Mouse (Mus musculus) midbrain, embryonic 16.5 days (tissue): Measurements from ENCODE around the gene Slc17a9. TPM values are rescaled to one million over a fixed set of nuclear protein-coding genes. Genes with fewer than 3 reads are reported as not detected.
"Not testable (repeated sequence)": the region's sequence is repeated elsewhere in the genome, so short reads cannot be mapped to it uniquely, and the experiment has no call there.

ENCODE experiments used
- ATAC-seq: fragments of 200-750 bp; cut with Nextera tagmentation; 2 replicates; pipeline ENCODE4 v1.8.0; 2017; ENCODE audit warnings: moderate TSS enrichment
- H3K27ac ChIP-seq: fragments of 300-500 bp; sonication (generic); 2 replicates; pipeline ENCODE4 v1.5.1; 2014; ENCODE audit warnings: mild to moderate bottlenecking, low read length, mixed read lengths
- H3K27me3 ChIP-seq: fragments of 300-500 bp; sonication (generic); 2 replicates; pipeline ENCODE4 v1.6.1; 2014; ENCODE audit warnings: low read depth, low read length, mixed read lengths; ENCODE audit not compliant: control insufficient read depth, insufficient read depth
- H3K36me3 ChIP-seq: fragments of 300-500 bp; sonication (generic); 2 replicates; pipeline ENCODE4 v1.6.1; 2014; ENCODE audit warnings: mild to moderate bottlenecking, low read length, moderate library complexity, mixed read lengths; ENCODE audit not compliant: control insufficient read depth, insufficient read depth
- H3K4me1 ChIP-seq: fragments of 300-500 bp; sonication (generic); 2 replicates; pipeline ENCODE4 v1.6.1; 2014; ENCODE audit warnings: mild to moderate bottlenecking, low read length, mixed read lengths; ENCODE audit not compliant: control insufficient read depth, insufficient read depth
- H3K4me2 ChIP-seq: fragments of 300-500 bp; sonication (generic); 2 replicates; pipeline ENCODE4 v1.6.1; 2014; ENCODE audit warnings: mild to moderate bottlenecking, low read length, mixed read lengths
- H3K4me3 ChIP-seq: fragments of 300-500 bp; sonication (generic); 2 replicates; pipeline ENCODE4 v1.5.1; 2014; ENCODE audit warnings: low read depth, mild to moderate bottlenecking, low read length, moderate library complexity, mixed read lengths
- H3K9ac ChIP-seq: fragments of 300-500 bp; sonication (generic); 2 replicates; pipeline ENCODE4 v1.6.1; 2014; ENCODE audit warnings: low read depth, low read length, mixed read lengths
- H3K9me3 ChIP-seq: fragments of 300-500 bp; sonication (generic); replicated peaks from 2 replicates; pipeline ENCODE4 v1.6.1; 2014; ENCODE audit warnings: mild to moderate bottlenecking, low read length, mixed read lengths; ENCODE audit not compliant: control insufficient read depth, poor library complexity, severe bottlenecking
- WGBS: fragments of 180-500 bp; shearing (Covaris S2); extraction: QIAGEN DNeasy Blood & Tissue Kit; methylation state at CpG from one replicate; pipeline ENCODE4 v1.1.7; 2014; 5-methylcytosine and 5-hydroxymethylcytosine counted together
- polyA plus RNA-seq: library from polyadenylated mRNA; unstranded; fragments of >200 nt; fragmentation: Nextera tagmentation; extraction: Ambion mirVana; gene quantifications from 2 replicates; pipeline ENCODE4 v1.2.1, GENCODE M21; 2015

Gene Slc17a9
- polyA plus RNA-seq, 1 experiment from 2014 or later = 0.24 TPM

DNA sequence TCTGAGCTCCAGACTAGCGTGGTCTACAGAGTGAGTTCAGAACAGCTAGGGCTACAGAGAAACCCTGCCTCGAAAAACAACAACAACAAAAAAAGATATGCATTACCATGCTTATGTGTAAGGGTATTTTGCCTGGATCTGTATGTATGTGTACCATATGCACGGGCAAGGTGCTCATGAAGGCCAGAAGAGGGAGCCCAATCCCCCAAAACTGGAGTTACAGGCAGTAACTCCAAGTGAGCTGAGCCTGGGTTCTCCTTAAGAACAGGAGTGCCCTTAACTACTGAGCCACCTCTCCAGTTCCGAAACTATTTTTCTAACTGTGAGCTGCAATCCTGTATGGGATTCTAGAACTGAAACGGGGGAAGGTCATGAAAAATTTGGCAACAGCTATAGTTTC lies 19.1 kb upstream of the Slc17a9 start:
- H3K4me3 ChIP-seq = no peak overlapping the region
- H3K9ac ChIP-seq = no peak overlapping the region
- no peaks in the 10 kb centered on the region for H3K9me3 ChIP-seq
- H3K27ac ChIP-seq = no peak overlapping the region
- 91% methylated on average over 5 of the region's 5 CpGs for WGBS
- H3K4me2 ChIP-seq = no peak overlapping the region
- no peaks in the 10 kb centered on the region for H3K27me3 ChIP-seq
- H3K36me3 ChIP-seq = no peaks in the 10 kb centered on the region
- peaks cover 21% of the 10 kb centered on the region for H3K4me1 ChIP-seq
- no peak for ATAC-seq

DNA sequence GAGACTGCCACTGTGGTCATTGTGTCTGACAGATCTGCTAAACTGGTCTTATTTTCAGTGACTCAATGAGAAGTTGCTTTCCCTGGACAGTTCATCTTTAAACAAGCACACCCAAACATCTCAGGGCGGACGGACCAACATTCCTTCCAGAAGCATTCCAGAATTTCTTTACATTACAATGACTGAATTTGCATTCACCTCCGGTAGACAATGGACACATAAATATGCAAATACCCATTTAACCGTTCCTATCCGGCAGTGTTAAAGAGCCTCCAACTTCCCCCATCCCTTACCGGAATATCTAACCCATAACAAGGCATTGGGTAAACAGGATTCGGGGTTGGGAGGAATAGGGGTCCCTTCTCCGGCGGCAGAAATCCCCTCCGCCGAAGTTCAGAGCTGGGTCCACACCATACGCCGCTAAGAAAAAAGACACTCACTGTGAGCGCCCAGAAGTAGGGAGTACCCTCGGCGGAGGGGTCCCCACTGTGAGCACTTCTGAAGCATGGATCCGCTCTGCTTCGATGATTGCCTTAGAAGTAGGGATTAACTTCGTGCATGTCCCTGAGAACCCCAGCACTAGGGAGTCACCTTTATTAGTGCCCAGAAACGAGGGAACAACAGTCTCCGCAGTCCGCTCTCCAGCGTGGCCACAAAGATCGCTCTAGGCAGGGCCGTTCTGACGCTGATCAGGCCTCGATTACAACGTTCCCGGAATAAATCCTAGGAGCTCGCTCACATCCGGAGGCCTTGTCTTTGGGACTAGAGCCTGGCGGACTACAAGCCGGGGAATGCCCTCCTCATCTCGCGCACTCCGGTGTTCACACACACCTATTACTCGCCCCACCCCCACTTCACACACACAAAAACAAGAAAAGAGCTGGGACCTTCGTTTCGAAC lies 15.8 kb upstream of the Slc17a9 start:
- ATAC-seq = peak; percentile 18; the same call in 1 of the 2 replicates
- under 1% methylated on average over 39 of the region's 39 CpGs for WGBS

DNA sequence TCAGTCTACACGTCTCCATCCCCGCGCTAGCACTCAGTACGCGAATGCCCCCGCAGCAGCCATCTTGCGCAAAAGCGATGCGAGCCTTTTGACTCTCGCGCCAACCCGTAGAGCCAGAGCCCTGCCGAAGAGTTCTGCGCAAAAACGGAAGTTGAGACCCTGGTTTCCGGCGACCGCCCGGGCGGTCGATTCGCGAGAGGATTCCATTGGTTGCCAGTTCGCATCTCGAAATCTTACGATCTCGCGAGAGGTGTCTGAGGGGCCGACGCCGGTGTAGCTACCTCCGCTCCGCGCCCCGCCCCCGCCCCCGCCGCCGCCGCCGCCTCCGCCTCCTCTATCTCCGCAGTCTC lies 15.2 kb upstream of the Slc17a9 start, which contains the start of the genes Dido1 and Gid8:
Dido1 (minus strand) TSS at position 77 of the 350 bp plus-strand sequence.
Gid8 (plus strand) TSS at position 195 of the 350 bp plus-strand sequence.
- H3K4me1 ChIP-seq = peaks cover 23% of the 10 kb centered on the region
- peaks cover 7% of the 10 kb centered on the region; the same call in 1 of the 2 replicates for H3K36me3 ChIP-seq
- WGBS = 0% methylated on average over 40 of the region's 43 CpGs
- H3K4me3 ChIP-seq = peak within 1 kb of the TSS; percentile 93
- no peaks in the 10 kb centered on the region for H3K9me3 ChIP-seq
- H3K4me2 ChIP-seq = peak within 1 kb of the TSS; percentile 81
- H3K27me3 ChIP-seq = no peaks in the 10 kb centered on the region
- H3K9ac ChIP-seq = peak within 1 kb of the TSS; percentile 99
- peak within 1 kb of the TSS; percentile 86 for H3K27ac ChIP-seq
- ATAC-seq = peak; percentile 95

More for the DNA sequence above, 15.8 kb upstream of the Slc17a9 start:
- H3K27me3 ChIP-seq = no peaks in the 10 kb centered on the region
- H3K4me2 ChIP-seq = peak overlapping the region; percentile 81
- H3K4me3 ChIP-seq = peak overlapping the region; percentile 93
- H3K9me3 ChIP-seq = no peaks in the 10 kb centered on the region
- H3K36me3 ChIP-seq = peaks cover 4% of the 10 kb centered on the region; the same call in 1 of the 2 replicates
- peak overlapping the region; percentile 81 for H3K27ac ChIP-seq
- peaks cover 23% of the 10 kb centered on the region for H3K4me1 ChIP-seq
- H3K9ac ChIP-seq = peak overlapping the region; percentile 80

DNA sequence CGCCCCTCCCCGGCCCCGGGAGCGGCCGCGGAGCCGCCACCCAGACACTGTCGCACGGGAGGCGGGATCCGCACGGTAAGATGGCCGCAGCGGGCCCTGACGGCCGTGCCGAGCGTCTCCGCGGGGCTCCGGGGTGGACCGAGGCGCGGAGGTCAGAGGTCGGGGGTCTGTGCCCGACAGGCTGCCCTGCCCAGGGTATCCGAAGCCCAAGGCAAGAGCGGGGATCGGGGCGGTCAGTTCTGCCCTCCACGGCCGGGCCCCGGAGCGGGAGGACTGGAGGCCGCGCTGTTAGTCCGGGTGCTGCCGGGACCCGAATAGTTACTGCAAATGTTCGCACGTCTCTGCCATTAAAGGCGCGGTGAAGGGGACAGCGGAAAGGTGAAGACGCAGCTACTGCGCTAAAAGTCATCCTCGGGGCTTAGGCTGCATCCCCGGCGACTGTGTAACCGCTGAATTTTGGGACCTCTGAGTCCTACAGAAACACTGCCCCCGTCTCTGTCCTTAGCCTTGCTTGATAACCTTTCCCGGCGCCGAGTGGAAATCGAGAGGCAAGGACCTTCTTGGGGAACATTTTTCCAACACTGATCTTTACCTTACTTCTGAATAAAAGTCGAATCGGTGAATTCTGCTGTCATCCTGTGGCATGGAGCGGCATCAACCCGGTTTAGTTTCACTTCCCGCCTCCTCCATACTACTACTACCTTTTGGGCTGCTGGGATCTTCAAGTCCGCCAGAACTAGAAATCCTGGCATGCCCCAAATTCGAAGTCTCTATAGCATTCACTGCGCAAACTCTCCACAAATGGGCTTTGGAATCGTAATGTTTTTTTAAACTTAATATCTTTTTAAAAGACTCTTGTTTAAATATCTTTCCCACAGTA lies 14.5 kb upstream of the Slc17a9 start:
- peak overlapping the region; percentile 93 for H3K4me3 ChIP-seq
- H3K27me3 ChIP-seq = no peaks in the 10 kb centered on the region
- no peaks in the 10 kb centered on the region for H3K9me3 ChIP-seq
- peak overlapping the region; percentile 79 for H3K4me2 ChIP-seq
- peak; percentile 69 for ATAC-seq
- H3K4me1 ChIP-seq = peaks cover 23% of the 10 kb centered on the region
- peak overlapping the region; percentile 86 for H3K27ac ChIP-seq
- peak overlapping the region; percentile 99 for H3K9ac ChIP-seq
- peaks cover 7% of the 10 kb centered on the region; the same call in 1 of the 2 replicates for H3K36me3 ChIP-seq
- WGBS = 3% methylated on average over 56 of the region's 64 CpGs

DNA sequence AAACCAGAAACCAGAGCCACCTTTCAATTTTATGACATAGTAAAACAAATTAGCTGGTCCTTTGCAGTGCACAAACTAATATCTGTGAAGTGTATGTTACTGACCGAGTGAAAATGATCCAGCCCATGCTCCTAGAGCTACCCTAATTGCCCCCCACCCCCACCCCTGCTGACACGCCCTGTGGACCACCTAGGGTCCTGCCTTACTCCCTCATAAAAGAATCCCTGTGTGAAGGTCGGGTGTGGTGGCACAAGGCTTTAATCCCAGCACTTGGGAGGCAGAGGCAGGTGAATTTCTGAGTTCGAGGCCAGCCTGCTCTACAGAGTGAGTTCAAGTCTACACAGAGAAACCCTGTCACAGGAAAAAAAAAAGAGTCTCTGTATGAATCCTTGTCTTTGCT lies 13.5 kb upstream of the Slc17a9 start:
- Histone ChIP-seq H3K27me3 (no peaks in the 10 kb centered on the region), H3K36me3 (peaks cover 12% of the 10 kb centered on the region; the same call in 1 of the 2 replicates), H3K9me3 (no peaks in the 10 kb centered on the region), H3K4me2 (peak overlapping the region; percentile 79), H3K4me1 (peaks cover 23% of the 10 kb centered on the region), H3K4me3 (peak overlapping the region; percentile 93; the same call in 1 of the 2 replicates), H3K9ac (no peak overlapping the region), H3K27ac (no peak overlapping the region)
- ATAC-seq = no peak
- WGBS = 66% methylated on average over 4 of the region's 4 CpGs

DNA sequence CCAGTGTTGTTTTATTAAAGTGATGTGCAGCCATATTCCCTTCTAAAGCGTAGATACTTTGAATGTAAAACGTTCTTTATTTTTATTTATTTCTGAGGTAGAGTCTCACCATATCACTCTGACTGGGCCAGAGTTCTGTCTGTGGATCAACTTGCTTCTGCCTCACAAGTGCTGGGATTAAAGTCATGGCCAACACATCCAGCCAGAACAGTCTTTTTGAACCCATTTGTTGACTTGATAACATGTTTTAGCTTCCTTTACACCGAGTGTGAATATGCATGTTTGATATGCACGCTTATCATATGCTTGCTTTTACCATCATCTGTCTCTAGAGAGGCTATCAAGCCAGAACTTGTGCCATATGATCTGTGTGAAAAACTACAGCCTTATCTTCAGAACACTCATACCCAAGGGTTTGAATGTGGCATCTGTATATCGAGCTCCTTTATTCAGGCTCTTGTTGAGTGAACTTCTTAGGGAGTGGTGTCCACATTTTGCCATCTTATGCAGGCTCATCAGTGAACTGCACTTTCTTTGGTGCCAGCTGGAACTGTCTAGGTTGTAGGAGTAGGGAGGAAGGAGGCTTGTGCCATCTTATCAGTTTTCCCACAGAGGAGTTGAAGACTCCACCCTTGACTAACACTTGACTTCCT lies 12.9 kb upstream of the Slc17a9 start:
- ATAC-seq = no peak
- H3K27me3 ChIP-seq = no peaks in the 10 kb centered on the region
- H3K36me3 ChIP-seq = peaks cover 18% of the 10 kb centered on the region
- peaks cover 23% of the 10 kb centered on the region for H3K4me1 ChIP-seq
- no peak overlapping the region for H3K4me2 ChIP-seq
- H3K9me3 ChIP-seq = no peaks in the 10 kb centered on the region
- H3K9ac ChIP-seq = no peak overlapping the region
- no peak overlapping the region for H3K4me3 ChIP-seq
- H3K27ac ChIP-seq = no peak overlapping the region
- WGBS = 95% methylated on average over 5 of the region's 5 CpGs

DNA sequence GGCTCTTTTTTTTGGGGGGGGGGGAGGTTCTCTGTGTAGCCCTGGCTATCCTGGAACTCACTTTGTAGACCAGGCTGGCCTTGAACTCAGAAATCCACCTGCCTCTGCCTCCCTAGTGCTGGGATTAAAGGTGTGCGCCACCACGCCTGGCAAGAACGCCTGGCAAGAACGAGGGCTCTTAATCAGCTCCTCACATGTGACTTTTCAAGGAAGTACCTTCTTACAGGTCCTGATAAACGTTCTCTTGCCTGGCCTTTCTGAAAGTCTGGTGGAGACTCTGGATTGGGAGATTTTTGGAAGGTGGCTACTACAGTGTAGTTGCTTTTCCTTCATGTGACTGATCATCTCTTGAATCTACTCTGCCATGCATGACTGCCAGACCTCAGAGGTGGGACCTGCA lies 2.3 kb upstream of the Slc17a9 start:
- H3K9me3 ChIP-seq = not testable (repeated sequence)
- WGBS = 93% methylated on average over 5 of the region's 5 CpGs
- peaks cover 17% of the 10 kb centered on the region for H3K36me3 ChIP-seq

DNA sequence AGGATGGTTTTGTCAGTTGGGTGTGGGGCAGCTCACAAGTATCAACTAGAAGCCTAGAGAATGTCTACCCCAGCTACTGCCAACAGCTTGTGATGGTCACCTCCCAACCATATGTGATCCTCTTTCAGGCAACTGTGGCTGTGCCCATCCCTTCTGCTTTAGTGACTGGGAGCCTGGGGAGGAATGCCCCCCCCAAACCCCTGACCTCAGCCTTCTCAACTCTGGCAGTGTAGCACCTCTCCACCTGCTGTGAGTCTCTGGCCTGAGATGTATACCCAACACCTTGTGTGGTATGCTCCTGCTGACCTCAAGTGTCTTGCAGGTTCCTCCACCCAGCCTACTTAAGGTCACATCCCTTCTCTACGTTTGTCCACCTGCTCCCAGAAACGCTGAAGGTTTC lies 1.2 kb upstream of the Slc17a9 start:
- Histone ChIP-seq H3K27me3 (no peaks in the 10 kb centered on the region), H3K36me3 (peaks cover 16% of the 10 kb centered on the region), H3K9me3 (no peaks in the 10 kb centered on the region), H3K9ac (no peak overlapping the region), H3K4me2 (no peak overlapping the region), H3K4me3 (no peak overlapping the region), H3K27ac (no peak overlapping the region), H3K4me1 (no peaks in the 10 kb centered on the region)
- ATAC-seq = no peak
- WGBS = 64% methylated on average over 2 of the region's 2 CpGs

More for the DNA sequence above, 2.3 kb upstream of the Slc17a9 start:
- H3K4me1 ChIP-seq, H3K9ac ChIP-seq, H3K4me3 ChIP-seq, H3K27me3 ChIP-seq, H3K4me2 ChIP-seq, H3K27ac ChIP-seq, ATAC-seq: not testable (repeated sequence)
